Mouse (Mus musculus): ENCODE results near the gene Gm3376. TPM values are rescaled to one million over a fixed set of nuclear protein-coding genes. Genes with fewer than 3 reads are reported as not detected.
"Not testable (repeated sequence)": the region's sequence is repeated elsewhere in the genome, so short reads cannot be mapped to it uniquely, and the experiment has no call there.

Gm3376 gene
- not detected in 2 replicates for polyA plus RNA-seq (2015; fragmentation: Nextera tagmentation; extraction: Ambion mirVana)

DNA sequence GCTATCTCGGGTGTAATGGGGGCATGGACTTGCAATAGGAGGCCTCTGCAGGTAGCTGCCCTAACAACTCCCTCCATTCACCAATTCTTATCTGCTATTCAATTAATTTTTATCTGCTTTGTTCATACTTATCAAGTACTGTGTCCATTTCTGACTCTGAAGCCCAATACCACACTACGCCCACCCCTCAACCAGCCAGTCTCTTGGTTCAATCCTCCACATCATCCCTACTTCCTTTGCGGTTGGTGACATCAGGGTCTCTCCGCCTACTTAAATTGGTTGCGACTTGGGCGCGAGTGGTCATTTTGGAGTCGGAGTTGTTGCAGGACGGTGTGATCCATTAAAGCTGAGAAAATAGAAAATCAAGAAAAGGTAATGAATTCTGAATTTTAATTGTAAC lies at the start of gene Gm3376:
Gene Gm3376 (plus strand): TSS at position 301 of the 400 bp plus-strand sequence.
- not testable (repeated sequence) for H3K4me3 ChIP-seq (replicated peaks; ENCODE audit: low read length); H3K9ac ChIP-seq (replicated peaks; ENCODE audit: low read depth, low read length); H3K27me3 ChIP-seq (replicated peaks; ENCODE audit: control insufficient read depth, insufficient read depth, low read length); ATAC-seq; H3K9me3 ChIP-seq (ENCODE audit: control insufficient read depth, low read length); H3K4me2 ChIP-seq (ENCODE audit: low read length); H3K36me3 ChIP-seq (ENCODE audit: control insufficient read depth, insufficient read depth); H3K27ac ChIP-seq (ENCODE audit: low read length); H3K4me1 ChIP-seq (replicated peaks; ENCODE audit: control insufficient read depth, insufficient read depth, low read length)
- no CpG with 5 or more reads among the region's 9 CpGs for WGBS

Data from forebrain, embryonic 16.5 days (tissue).